Mouse (Mus musculus): ENCODE data around the gene Kif26b. TPM values are rescaled to one million over a fixed set of nuclear protein-coding genes. Genes with fewer than 3 reads are reported as not detected.

The Kif26b gene
- polyA plus RNA-seq, 1 experiment from 2014 or later: 7.6 TPM

DNA sequence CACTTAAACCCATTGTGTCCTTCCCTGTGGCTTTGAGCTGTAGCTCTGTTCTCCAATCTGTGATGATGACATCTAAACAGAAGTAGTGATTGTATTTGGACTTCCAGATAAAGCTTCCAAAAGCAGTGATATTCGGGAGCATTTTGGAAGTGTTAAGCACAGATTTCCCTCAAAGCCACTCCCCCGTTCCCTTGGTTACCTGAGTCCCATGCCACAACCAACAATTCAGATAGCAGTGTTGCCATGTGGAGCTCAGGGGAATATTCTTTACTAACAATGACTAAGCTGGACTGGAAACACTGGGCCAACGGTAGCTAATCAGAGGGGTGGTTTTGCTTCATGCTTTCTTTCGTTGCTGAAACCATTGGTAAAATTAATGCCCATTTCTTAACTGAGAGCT, 300.5 kb downstream of the Kif26b start:
- no peak for ATAC-seq (ENCODE audit: insufficient number of reproducible peaks, insufficient read depth, low FRiP score, low read depth)
- Histone ChIP-seq H3K27ac (ENCODE audit: low read length) (no peak overlapping the region), H3K4me2 (replicated peaks; ENCODE audit: low read depth, low read length) (no peak overlapping the region), H3K9ac (replicated peaks; ENCODE audit: low read depth, low read length) (no peak overlapping the region), H3K4me1 (ENCODE audit: control insufficient read depth, insufficient read depth, low read length) (no peaks in the 10 kb centered on the region), H3K9me3 (ENCODE audit: control insufficient read depth, low read depth, low read length) (no peaks in the 10 kb centered on the region), H3K4me3 (ENCODE audit: low read depth, low read length) (no peak overlapping the region), H3K36me3 (ENCODE audit: control insufficient read depth, insufficient read depth, low read length) (no peaks in the 10 kb centered on the region), H3K27me3 (ENCODE audit: control insufficient read depth, insufficient read depth, low read length) (no peaks in the 10 kb centered on the region)
- 73% methylated on average over 4 of the region's 4 CpGs for WGBS

DNA sequence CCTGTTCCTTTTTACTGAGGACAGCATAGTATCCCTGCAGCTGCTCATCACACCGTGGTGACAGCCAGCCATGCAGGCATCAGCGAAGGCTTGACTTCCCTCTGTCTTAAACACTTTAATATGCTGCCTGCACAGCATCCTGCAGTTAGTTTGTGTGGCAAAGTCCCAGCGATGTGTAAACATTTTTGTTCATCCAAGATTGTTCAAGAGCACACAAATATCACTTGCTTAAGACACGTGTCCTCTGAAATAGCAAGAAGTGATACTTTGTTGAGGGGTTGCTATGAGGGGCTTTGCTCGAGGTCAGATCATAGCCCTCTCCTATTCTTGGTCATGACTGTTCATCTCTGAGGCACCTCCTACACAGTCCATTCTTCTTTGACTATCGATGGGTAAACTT, 303.6 kb downstream of the Kif26b start:
- ATAC-seq (ENCODE audit: insufficient number of reproducible peaks, insufficient read depth, low FRiP score, low read depth): no peak
- no peak overlapping the region for H3K27ac ChIP-seq (ENCODE audit: low read length)
- H3K4me3 ChIP-seq (ENCODE audit: low read depth, low read length): no peak overlapping the region
- no peaks in the 10 kb centered on the region for H3K27me3 ChIP-seq (ENCODE audit: control insufficient read depth, insufficient read depth, low read length)
- H3K4me1 ChIP-seq (ENCODE audit: control insufficient read depth, insufficient read depth, low read length): no peaks in the 10 kb centered on the region
- no peaks in the 10 kb centered on the region for H3K36me3 ChIP-seq (ENCODE audit: control insufficient read depth, insufficient read depth, low read length)
- WGBS: 82% methylated on average over 6 of the region's 6 CpGs
- no peak overlapping the region for H3K4me2 ChIP-seq (replicated peaks; ENCODE audit: low read depth, low read length)
- no peak overlapping the region for H3K9ac ChIP-seq (replicated peaks; ENCODE audit: low read depth, low read length)
- no peaks in the 10 kb centered on the region for H3K9me3 ChIP-seq (ENCODE audit: control insufficient read depth, low read depth, low read length)

DNA sequence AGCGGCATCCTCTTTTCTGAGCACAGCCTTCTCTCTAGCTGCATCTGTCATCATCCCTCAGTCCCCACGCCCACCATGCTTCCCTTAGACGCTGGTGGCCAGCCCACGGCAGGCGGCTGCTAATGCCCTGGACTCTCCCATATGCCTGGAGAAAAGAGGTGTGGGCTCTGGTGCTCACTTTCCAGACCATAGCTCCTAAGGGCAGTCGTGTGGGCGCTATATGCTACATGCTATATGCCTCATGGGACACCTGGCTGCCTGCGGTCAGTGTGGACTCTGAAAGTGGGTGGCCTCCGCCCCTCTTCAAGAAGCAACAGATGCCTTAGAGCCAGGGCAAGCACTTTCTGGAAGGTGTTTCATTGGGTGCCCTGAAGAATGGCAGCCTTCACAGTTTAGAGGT, 306.9 kb downstream of the Kif26b start:
- no peaks in the 10 kb centered on the region for H3K36me3 ChIP-seq (ENCODE audit: control insufficient read depth, insufficient read depth, low read length)
- H3K9ac ChIP-seq (replicated peaks; ENCODE audit: low read depth, low read length): no peak overlapping the region
- H3K4me2 ChIP-seq (replicated peaks; ENCODE audit: low read depth, low read length): no peak overlapping the region
- H3K27me3 ChIP-seq (ENCODE audit: control insufficient read depth, insufficient read depth, low read length): no peaks in the 10 kb centered on the region
- no peak overlapping the region for H3K27ac ChIP-seq (ENCODE audit: low read length)
- 80% methylated on average over 9 of the region's 9 CpGs for WGBS
- ATAC-seq (ENCODE audit: insufficient number of reproducible peaks, insufficient read depth, low FRiP score, low read depth): no peak
- H3K4me3 ChIP-seq (ENCODE audit: low read depth, low read length): no peak overlapping the region
- H3K9me3 ChIP-seq (ENCODE audit: control insufficient read depth, low read depth, low read length): no peaks in the 10 kb centered on the region
- H3K4me1 ChIP-seq (ENCODE audit: control insufficient read depth, insufficient read depth, low read length): no peaks in the 10 kb centered on the region

DNA sequence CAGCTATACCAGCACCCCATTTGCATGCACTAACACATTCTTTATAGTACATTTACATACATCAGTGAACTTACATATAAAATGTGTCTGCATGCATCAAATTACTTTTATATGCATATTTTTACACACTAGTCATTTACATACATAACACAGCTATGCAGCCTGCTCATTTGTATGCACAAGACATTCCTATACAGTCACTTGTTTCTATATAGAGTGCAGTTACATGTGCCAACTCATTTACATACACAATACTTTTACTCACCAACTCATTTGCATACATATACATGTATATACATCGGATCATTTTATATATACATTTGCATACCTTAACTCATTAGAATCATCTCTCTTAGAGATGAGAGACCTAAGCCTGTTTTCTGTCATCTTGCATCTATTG, 308.1 kb downstream of the Kif26b start:
- no peaks in the 10 kb centered on the region for H3K27me3 ChIP-seq (ENCODE audit: control insufficient read depth, insufficient read depth, low read length)
- 80% methylated on average over 1 of the region's 1 CpGs for WGBS
- ATAC-seq (ENCODE audit: insufficient number of reproducible peaks, insufficient read depth, low FRiP score, low read depth): no peak
- no peaks in the 10 kb centered on the region for H3K9me3 ChIP-seq (ENCODE audit: control insufficient read depth, low read depth, low read length)
- no peaks in the 10 kb centered on the region for H3K4me1 ChIP-seq (ENCODE audit: control insufficient read depth, insufficient read depth, low read length)
- no peak overlapping the region for H3K27ac ChIP-seq (ENCODE audit: low read length)
- no peak overlapping the region for H3K4me3 ChIP-seq (ENCODE audit: low read depth, low read length)
- H3K36me3 ChIP-seq (ENCODE audit: control insufficient read depth, insufficient read depth, low read length): no peaks in the 10 kb centered on the region
- H3K9ac ChIP-seq (replicated peaks; ENCODE audit: low read depth, low read length): no peak overlapping the region
- H3K4me2 ChIP-seq (replicated peaks; ENCODE audit: low read depth, low read length): no peak overlapping the region

DNA sequence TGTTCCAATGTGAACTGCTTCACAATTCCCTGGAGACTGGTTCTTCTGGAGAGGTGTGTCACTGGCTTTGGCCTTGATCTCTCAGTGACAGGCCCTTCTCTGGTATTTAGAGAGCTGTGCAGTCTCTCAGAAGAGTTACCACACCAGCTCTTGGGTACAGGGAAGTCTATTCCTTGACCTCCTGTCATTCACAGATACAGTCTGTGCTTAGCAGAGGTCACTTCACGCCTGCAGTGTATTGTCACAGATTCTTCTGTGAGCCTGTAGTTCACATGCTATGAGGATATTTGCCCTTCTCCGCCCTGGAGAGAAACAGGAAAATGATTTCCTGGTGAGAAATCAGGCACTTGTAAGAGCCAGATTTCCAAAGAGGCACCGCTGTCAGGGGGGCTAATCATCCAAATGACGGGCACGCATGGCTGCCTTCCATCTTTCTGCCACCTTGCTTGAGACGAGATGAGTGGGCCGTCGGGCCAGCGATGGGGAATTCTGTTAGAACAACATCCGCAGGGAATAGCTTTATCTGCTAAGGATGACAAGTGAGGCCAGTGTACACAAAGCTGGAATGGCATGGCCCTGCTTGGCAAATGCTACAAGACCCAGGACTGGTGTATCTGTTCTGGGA, 309.9 kb downstream of the Kif26b start:
- Histone ChIP-seq H3K4me2 (replicated peaks; ENCODE audit: low read depth, low read length) (no peak overlapping the region), H3K27ac (ENCODE audit: low read length) (no peak overlapping the region), H3K4me1 (ENCODE audit: control insufficient read depth, insufficient read depth, low read length) (no peaks in the 10 kb centered on the region), H3K27me3 (ENCODE audit: control insufficient read depth, insufficient read depth, low read length) (no peaks in the 10 kb centered on the region), H3K36me3 (ENCODE audit: control insufficient read depth, insufficient read depth, low read length) (no peaks in the 10 kb centered on the region), H3K9me3 (ENCODE audit: control insufficient read depth, low read depth, low read length) (no peaks in the 10 kb centered on the region), H3K9ac (replicated peaks; ENCODE audit: low read depth, low read length) (no peak overlapping the region), H3K4me3 (ENCODE audit: low read depth, low read length) (no peak overlapping the region)
- 74% methylated on average over 10 of the region's 10 CpGs for WGBS
- no peak for ATAC-seq (ENCODE audit: insufficient number of reproducible peaks, insufficient read depth, low FRiP score, low read depth)

DNA sequence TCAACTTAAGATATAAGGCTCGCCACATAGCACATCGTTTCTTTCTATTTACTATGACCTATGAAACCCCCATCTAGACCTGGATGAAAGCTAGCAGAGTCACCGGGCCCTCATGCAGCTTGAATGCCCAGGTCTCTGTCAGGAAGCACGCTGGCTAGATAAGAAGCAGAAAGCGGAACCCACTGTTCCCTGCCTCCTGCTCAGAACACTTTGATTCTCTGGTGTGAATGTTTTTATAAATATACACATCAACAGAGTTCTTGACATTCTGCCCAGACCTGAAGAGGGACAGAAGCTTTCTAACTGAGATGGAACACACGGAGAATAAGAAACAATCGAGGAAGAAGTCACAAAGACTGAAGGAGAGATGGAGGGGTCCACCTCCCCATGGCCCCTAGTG, 311.4 kb downstream of the Kif26b start:
- H3K4me3 ChIP-seq (ENCODE audit: low read depth, low read length): no peak overlapping the region
- no peak overlapping the region for H3K4me2 ChIP-seq (replicated peaks; ENCODE audit: low read depth, low read length)
- H3K27ac ChIP-seq (ENCODE audit: low read length): no peak overlapping the region
- H3K4me1 ChIP-seq (ENCODE audit: control insufficient read depth, insufficient read depth, low read length): no peaks in the 10 kb centered on the region
- H3K27me3 ChIP-seq (ENCODE audit: control insufficient read depth, insufficient read depth, low read length): no peaks in the 10 kb centered on the region
- no peak for ATAC-seq (ENCODE audit: insufficient number of reproducible peaks, insufficient read depth, low FRiP score, low read depth)
- WGBS: 68% methylated on average over 7 of the region's 7 CpGs
- H3K36me3 ChIP-seq (ENCODE audit: control insufficient read depth, insufficient read depth, low read length): no peaks in the 10 kb centered on the region
- H3K9me3 ChIP-seq (ENCODE audit: control insufficient read depth, low read depth, low read length): no peaks in the 10 kb centered on the region
- no peak overlapping the region for H3K9ac ChIP-seq (replicated peaks; ENCODE audit: low read depth, low read length)

DNA sequence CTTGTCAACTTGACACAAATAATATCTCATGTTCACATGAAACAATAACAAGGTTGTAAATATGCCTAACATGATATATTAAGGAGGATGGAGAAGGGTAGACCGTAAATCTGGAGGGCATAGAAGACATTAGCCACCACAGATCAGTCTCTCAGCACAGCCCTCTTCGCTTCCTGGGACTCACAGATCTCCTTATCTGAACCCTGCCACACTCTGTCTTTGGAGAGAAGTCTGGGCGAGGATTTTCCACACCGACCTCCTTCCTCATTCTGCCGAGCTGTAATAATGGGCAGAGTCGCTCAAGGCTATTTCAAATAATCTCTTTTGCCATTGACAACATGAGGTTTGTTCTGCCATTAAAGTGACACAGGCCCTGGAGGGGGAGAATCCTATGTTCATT, 315.9 kb downstream of the Kif26b start:
- H3K4me2 ChIP-seq (replicated peaks; ENCODE audit: low read depth, low read length): no peak overlapping the region
- no peak overlapping the region for H3K9ac ChIP-seq (replicated peaks; ENCODE audit: low read depth, low read length)
- no peaks in the 10 kb centered on the region for H3K4me1 ChIP-seq (ENCODE audit: control insufficient read depth, insufficient read depth, low read length)
- H3K36me3 ChIP-seq (ENCODE audit: control insufficient read depth, insufficient read depth, low read length): no peaks in the 10 kb centered on the region
- no peaks in the 10 kb centered on the region for H3K9me3 ChIP-seq (ENCODE audit: control insufficient read depth, low read depth, low read length)
- 85% methylated on average over 6 of the region's 6 CpGs for WGBS
- no peak for ATAC-seq (ENCODE audit: insufficient number of reproducible peaks, insufficient read depth, low FRiP score, low read depth)
- H3K27ac ChIP-seq (ENCODE audit: low read length): no peak overlapping the region
- no peak overlapping the region for H3K4me3 ChIP-seq (ENCODE audit: low read depth, low read length)
- no peaks in the 10 kb centered on the region for H3K27me3 ChIP-seq (ENCODE audit: control insufficient read depth, insufficient read depth, low read length)

DNA sequence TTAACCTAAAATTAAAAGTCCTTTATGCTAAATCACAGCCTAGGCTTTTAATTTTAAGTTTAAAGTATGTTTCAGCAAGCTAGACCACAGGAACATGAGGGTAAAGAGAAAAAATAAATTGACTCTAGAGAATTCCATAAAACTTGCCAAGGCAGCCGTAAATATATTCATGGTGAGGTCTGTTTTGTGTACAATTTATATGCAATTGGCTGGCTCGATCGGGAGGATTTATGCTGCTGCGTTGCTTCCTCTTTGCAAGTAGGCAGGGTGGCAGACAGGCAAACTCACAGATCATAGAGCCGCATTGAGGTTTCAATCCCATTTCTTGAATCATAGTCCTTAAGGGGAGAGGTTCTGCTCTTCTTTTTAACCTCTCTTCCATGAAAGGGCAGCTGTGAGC, 318.6 kb downstream of the Kif26b start:
- H3K4me1 ChIP-seq (ENCODE audit: control insufficient read depth, insufficient read depth, low read length): no peaks in the 10 kb centered on the region
- no peak overlapping the region for H3K27ac ChIP-seq (ENCODE audit: low read length)
- H3K4me2 ChIP-seq (replicated peaks; ENCODE audit: low read depth, low read length): no peak overlapping the region
- H3K9ac ChIP-seq (replicated peaks; ENCODE audit: low read depth, low read length): no peak overlapping the region
- WGBS: 72% methylated on average over 5 of the region's 5 CpGs
- no peak for ATAC-seq (ENCODE audit: insufficient number of reproducible peaks, insufficient read depth, low FRiP score, low read depth)
- H3K27me3 ChIP-seq (ENCODE audit: control insufficient read depth, insufficient read depth, low read length): no peaks in the 10 kb centered on the region
- H3K36me3 ChIP-seq (ENCODE audit: control insufficient read depth, insufficient read depth, low read length): no peaks in the 10 kb centered on the region
- H3K4me3 ChIP-seq (ENCODE audit: low read depth, low read length): no peak overlapping the region
- H3K9me3 ChIP-seq (ENCODE audit: control insufficient read depth, low read depth, low read length): no peaks in the 10 kb centered on the region

DNA sequence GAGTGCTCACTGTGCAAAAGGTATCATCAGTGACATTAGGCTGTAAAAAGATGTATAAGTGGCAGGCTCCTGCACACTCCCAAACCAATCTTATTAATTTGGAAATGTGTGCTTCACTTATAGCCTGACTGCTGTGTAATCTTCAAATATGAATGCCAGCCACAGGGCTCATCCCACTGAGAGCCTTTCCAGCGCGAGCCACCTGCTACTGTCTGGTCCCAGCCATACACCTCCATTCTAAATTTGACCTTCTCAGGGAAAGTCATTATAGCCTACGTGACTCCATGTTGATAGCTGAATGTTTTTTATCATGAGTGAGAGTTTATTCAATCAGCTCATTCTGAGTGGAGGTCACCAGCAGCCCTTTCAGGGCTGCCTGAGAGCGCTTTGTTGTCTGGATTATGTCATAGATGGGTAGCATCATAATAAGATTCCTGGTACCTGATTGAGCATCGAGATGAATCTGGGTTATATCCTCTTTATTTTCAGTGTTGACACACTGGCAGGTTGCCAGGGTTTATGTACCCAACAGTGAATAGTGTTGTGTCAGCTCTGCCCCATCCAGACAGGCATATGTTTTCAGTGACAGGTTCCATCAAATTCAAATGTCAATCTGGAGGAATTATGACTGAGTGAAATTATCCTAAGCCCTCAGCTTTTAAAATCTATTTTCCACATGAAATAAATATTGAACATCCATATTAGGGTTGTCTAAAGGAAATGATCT, 319.6 kb downstream of the Kif26b start:
- no peak for ATAC-seq (ENCODE audit: insufficient number of reproducible peaks, insufficient read depth, low FRiP score, low read depth)
- no peaks in the 10 kb centered on the region for H3K36me3 ChIP-seq (ENCODE audit: control insufficient read depth, insufficient read depth, low read length)
- no peak overlapping the region for H3K4me2 ChIP-seq (replicated peaks; ENCODE audit: low read depth, low read length)
- WGBS: 73% methylated on average over 5 of the region's 5 CpGs
- no peaks in the 10 kb centered on the region for H3K27me3 ChIP-seq (ENCODE audit: control insufficient read depth, insufficient read depth, low read length)
- H3K4me1 ChIP-seq (ENCODE audit: control insufficient read depth, insufficient read depth, low read length): no peaks in the 10 kb centered on the region
- no peak overlapping the region for H3K4me3 ChIP-seq (ENCODE audit: low read depth, low read length)
- no peak overlapping the region for H3K9ac ChIP-seq (replicated peaks; ENCODE audit: low read depth, low read length)
- no peak overlapping the region for H3K27ac ChIP-seq (ENCODE audit: low read length)
- no peaks in the 10 kb centered on the region for H3K9me3 ChIP-seq (ENCODE audit: control insufficient read depth, low read depth, low read length)

Data from stomach, embryonic 14.5 days (tissue).